Mouse (Mus musculus) gastrocnemius, adult 8-10 months (tissue): Measurements from ENCODE around the gene Pum1. TPM values are rescaled to one million over a fixed set of nuclear protein-coding genes. Genes with fewer than 3 reads are reported as not detected.

Source experiments
- DNase-seq, 2 experiments: peaks; one replicate each; pipeline ENCODE4 v3.0.0; 2022; ENCODE audit warnings: low spot score in 2 of 2
- total RNA-seq, 4 experiments: library from RNA; stranded (reverse); gene quantifications; 2 replicates each; pipeline ENCODE4 v1.2.4; 2022

Gene Pum1
- total RNA-seq, 4 experiments from 2014 or later, result 35.2 to 43.9 (median 38.9) TPM

DNA sequence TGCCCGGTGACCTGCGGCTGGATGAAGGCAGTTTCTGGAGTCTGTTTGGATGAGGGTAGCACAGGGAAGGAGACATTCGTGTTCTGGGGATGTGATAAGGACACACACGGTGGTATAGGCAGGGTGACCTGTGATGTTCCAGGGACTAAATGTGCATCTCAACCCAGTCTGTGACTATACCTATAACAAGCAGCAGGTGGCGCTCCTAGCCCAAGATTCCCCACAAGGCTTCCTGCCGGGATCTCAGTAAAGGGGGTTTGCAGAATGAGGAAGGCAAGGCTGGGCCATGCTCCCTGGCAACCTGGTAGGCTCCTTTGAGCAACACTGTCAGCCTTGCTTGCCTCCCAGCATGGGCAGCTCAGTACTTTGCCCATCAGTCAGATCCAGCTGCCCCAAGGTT lies 127.1 kb downstream of the Pum1 start:
- peak; percentile 59 to 66 for DNase-seq

GRCm38 (mm10) chr4:130791811-130792375 lies 128.8 kb downstream of the Pum1 start:
- DNase-seq, result no peak

- DNase-seq, result no peak
These were observed 129.5 kb downstream of the Pum1 start, which contains the start of gene Sdc3 for GRCm38 (mm10) chr4:130792376-130793179. Sdc3 (plus strand) TSS chr4:130792537.

- DNase-seq, result no peak
These were observed 130.0 kb downstream of the Pum1 start for GRCm38 (mm10) chr4:130793180-130793501.

- no peak for DNase-seq
These were observed 131.7 kb downstream of the Pum1 start for GRCm38 (mm10) chr4:130794771-130795170.

DNA sequence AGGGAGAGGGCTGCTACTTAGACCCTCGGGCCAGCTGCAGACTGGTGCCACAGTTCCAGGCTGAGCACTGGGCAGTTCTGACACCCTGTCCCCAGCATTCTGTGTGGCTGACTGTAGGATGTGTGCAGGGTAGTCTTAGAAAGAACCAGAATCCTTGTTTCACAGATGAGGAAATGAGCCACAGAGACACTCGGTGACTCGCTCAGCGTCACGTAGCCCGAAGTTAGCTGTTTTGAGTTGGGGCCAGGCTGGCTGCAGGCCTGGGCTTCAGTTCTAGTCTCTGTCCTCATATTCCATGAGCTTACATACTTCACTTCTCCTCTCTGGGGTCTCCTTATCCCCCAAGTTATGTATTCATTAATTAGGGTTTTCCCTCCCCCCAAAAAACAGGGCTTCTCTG lies 132.8 kb downstream of the Pum1 start:
- DNase-seq, result no peak

- DNase-seq, result no peak
These were observed 134.3 kb downstream of the Pum1 start for GRCm38 (mm10) chr4:130797201-130798051.

DNA sequence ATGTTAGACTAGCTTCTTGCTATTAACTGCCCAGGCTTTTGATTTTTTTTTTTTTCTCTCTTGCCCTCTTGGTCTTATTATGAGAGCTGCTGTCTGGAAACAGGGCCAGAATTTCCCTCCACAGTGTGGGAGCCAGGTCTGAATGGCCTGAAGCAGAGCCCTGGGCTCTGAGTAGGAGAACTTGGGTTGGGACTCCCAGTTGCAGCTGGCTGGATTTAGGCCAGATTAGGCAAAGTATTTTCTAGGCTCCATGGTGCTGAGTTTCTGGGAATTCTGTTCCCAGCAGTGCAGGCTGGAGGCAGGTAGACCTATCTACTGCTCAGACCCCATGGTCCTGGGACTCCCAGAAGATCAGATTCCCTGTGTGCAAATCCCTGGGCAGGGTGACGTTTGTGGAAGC lies 135.3 kb downstream of the Pum1 start:
- DNase-seq, result no peak

DNA sequence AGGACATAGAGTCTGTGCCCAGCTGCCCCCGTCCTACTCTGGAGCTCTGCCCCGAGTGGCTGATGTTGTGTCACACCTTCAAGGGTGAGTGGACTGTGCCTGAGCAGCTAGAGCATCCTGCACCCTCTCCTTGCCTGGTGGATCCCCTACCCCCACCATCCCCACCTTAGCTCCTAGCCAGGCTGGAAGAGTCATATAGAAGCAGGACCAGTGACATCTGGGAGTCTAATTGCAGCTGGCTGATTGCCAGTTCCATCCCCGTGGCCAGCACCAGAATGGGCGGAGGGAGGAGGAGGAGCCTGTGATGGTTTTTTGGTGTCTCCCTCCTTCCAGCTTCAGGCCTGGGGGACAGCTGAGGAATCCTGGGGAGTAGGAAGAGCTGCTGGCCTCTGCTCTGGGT lies 136.0 kb downstream of the Pum1 start:
- no peak for DNase-seq

GRCm38 (mm10) chr4:130799582-130799981 lies 136.5 kb downstream of the Pum1 start:
- no peak for DNase-seq

GRCm38 (mm10) chr4:130800147-130800546 lies 137.0 kb downstream of the Pum1 start:
- DNase-seq, result no peak

DNA sequence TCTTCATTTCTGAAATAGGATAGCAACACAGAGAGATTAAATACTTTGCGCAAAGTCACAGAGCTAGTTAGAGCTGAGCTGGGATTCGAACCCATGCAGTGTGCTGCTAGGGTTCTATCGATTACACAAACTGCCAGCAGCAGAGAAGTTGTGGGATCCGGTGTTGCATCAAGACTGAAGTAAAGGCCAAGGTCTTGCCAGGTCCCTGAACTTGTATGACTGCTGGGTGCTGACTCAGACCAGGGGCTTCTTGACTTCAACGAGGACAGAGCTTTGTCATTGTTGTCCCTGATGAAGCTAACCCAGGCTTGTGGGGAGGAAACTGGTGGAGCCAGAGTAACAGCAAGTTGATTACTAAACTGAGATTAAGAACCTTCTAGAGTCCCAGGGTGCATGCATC lies 138.1 kb downstream of the Pum1 start:
- no peak for DNase-seq

- DNase-seq, result no peak
These were observed 138.7 kb downstream of the Pum1 start for GRCm38 (mm10) chr4:130801624-130802329.

- no peak for DNase-seq
These were observed 140.5 kb downstream of the Pum1 start for GRCm38 (mm10) chr4:130803591-130803990.

DNA sequence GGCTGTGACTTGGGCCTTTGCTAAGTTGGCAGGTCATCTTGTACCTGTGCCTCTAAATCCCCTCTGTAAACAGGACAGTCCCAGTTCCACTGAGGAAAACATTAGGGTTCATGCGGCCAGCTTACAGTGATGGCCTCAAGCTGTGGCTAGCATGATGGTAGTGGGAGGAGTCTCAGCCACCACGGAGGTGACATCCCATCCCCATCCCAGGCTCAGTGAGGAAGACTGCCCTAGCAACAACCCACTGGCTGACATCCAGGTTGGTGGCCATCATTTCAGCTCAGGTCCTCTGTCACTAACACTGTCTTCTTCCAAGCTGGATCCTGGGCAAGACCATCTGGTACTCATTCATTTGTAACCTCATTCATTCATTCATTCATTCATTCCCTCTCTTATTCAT lies 141.2 kb downstream of the Pum1 start:
- no peak for DNase-seq

DNA sequence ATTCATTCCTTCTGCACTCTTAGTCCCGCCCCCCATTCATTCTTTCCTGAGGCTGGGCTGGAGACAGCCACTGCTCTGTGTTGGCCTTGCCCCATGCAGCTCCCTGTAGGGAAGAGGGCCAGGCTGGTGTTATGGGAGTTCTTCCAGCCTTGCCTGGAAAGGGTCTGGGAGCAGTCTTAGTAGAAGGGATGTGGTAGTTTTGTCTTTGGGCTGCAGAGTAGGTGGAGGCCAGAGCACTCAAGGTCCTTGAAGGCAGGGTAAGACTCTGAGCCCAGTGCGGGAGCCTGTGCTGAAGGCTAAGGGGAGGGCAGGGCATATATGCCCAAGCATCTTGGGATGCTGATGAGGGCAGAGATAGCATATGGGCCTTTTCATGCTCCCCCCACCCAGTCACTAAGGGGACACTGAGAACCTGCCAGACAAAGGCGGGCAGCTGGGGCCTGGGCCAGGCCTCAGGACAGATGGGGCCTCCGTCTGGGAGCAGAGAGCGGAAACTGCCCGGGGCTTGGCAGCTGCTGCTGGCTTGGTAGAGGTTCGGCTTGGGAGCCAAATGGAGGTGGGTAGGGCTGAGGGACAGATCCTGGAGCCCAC lies 141.7 kb downstream of the Pum1 start:
- no peak for DNase-seq

DNA sequence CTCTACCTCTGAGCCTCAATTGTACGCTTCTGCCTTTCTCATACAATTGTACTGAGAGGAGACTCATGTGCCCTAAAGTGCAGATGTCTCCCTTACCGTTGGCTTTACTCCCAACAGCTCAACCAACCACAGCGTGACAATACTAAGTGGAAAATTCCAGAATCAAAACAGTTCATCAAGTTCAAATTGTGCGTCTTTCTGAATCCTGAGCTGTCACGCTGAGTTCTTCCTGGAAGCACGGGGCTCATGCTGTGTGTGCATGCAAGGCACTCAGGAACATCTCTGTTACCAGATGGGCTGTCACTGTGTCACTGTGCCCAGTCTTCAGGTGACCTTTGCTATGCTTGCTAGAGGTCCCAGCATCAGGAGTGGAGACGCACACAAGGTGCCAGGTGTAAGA lies 142.6 kb downstream of the Pum1 start:
- no peak for DNase-seq

GRCm38 (mm10) chr4:130806746-130807145 lies 143.6 kb downstream of the Pum1 start:
- no peak for DNase-seq

DNA sequence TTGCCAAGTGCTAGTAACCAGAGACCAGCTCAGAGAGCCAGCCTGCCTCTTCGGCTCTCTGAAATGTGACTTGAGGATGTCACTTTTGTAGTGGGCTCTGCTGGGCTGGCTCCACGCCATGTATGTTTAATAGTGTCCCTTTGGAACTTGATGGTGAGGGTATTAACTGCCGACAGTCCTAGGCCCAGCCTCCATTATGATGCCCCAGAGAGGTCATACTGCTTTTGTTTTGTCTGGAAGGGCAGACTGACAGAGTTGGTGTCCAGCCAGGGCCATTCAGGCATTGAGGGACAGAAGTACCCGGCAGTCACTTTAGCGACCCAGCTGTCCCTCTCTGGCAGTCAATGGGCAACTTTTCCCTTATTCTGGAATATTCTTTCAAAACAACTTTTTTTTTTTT lies 146.7 kb downstream of the Pum1 start:
- no peak for DNase-seq

- no peak for DNase-seq
These were observed 147.7 kb downstream of the Pum1 start for GRCm38 (mm10) chr4:130810845-130811244.

DNA sequence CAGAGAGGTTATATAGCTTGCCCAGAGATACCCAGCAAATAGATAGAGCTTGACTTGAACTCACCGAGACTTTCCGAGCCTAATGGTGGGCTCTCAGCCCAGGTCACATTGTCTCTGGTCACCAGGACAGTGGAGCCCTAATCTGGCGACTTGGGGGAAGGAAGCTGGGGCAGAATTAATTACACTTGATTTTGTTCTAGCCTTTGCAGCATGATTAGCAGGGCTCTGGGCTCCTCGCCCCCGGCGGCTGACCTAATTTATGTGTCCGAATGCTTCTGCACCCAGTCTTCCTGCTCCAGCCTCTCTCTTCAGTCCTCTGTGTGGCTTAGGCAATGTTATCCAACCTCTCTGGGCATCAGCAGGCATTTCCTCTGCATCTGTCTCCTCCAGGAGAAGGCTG lies 148.3 kb downstream of the Pum1 start:
- DNase-seq, result no peak
